Mouse (Mus musculus): ENCODE data around the gene Clint1. TPM values are rescaled to one million over a fixed set of nuclear protein-coding genes. Genes with fewer than 3 reads are reported as not detected.
A peak's percentile ranks its signal among the peaks of the same experiment; 100 is the strongest.

Clint1 gene
- polyA plus RNA-seq, 1 experiment = 106 TPM

GRCm38 (mm10) chr11:45840332-45840731, 11.5 kb upstream of the Clint1 start:
- Histone ChIP-seq H3K27ac (ENCODE audit: insufficient read depth, low read length) (no peak overlapping the region), H3K4me3 (ENCODE audit: insufficient read depth, low read length) (no peak overlapping the region), H3K4me1 (ENCODE audit: control insufficient read depth, insufficient read depth, low read length) (no peaks in the 10 kb centered on the region)
- TF ChIP-seq POLR2A (IDR thresholded peaks at IDR 0.05; ENCODE audit: low read depth, low read length) = no peak
- TF ChIP-seq CTCF (IDR thresholded peaks at IDR 0.05; ENCODE audit: borderline replicate concordance, insufficient read depth, low read length) = no peak

GRCm38 (mm10) chr11:45846008-45846407, 5.8 kb upstream of the Clint1 start:
- H3K4me1 ChIP-seq (ENCODE audit: control insufficient read depth, insufficient read depth, low read length) = no peaks in the 10 kb centered on the region
- no peak overlapping the region for H3K4me3 ChIP-seq (ENCODE audit: insufficient read depth, low read length)
- no peak for TF ChIP-seq CTCF (IDR thresholded peaks at IDR 0.05; ENCODE audit: borderline replicate concordance, insufficient read depth, low read length)
- TF ChIP-seq POLR2A (IDR thresholded peaks at IDR 0.05; ENCODE audit: low read depth, low read length) = no peak
- no peak overlapping the region for H3K27ac ChIP-seq (ENCODE audit: insufficient read depth, low read length)

- no peak overlapping the region for H3K4me3 ChIP-seq (ENCODE audit: insufficient read depth, low read length)
- no peak for TF ChIP-seq CTCF (IDR thresholded peaks at IDR 0.05; ENCODE audit: borderline replicate concordance, insufficient read depth, low read length)
- TF ChIP-seq POLR2A (IDR thresholded peaks at IDR 0.05; ENCODE audit: low read depth, low read length) = no peak
- no peak overlapping the region for H3K27ac ChIP-seq (ENCODE audit: insufficient read depth, low read length)
- H3K4me1 ChIP-seq (ENCODE audit: control insufficient read depth, insufficient read depth, low read length) = no peaks in the 10 kb centered on the region
Measured at GRCm38 (mm10) chr11:45847548-45847947, 4.3 kb upstream of the Clint1 start.

- H3K4me1 ChIP-seq (ENCODE audit: control insufficient read depth, insufficient read depth, low read length) = peaks cover 3% of the 10 kb centered on the region; the same call in 1 of the 2 replicates
- TF ChIP-seq POLR2A (IDR thresholded peaks at IDR 0.05; ENCODE audit: low read depth, low read length) (no peak), CTCF (IDR thresholded peaks at IDR 0.05; ENCODE audit: borderline replicate concordance, insufficient read depth, low read length) (no peak)
- H3K27ac ChIP-seq (ENCODE audit: insufficient read depth, low read length) = no peak overlapping the region
- no peak overlapping the region for H3K4me3 ChIP-seq (ENCODE audit: insufficient read depth, low read length)
Measured at GRCm38 (mm10) chr11:45848253-45848652, 3.6 kb upstream of the Clint1 start.

- no peak overlapping the region for H3K4me3 ChIP-seq (ENCODE audit: insufficient read depth, low read length)
- TF ChIP-seq POLR2A (IDR thresholded peaks at IDR 0.05; ENCODE audit: low read depth, low read length) (no peak), CTCF (IDR thresholded peaks at IDR 0.05; ENCODE audit: borderline replicate concordance, insufficient read depth, low read length) (no peak)
- no peak overlapping the region for H3K27ac ChIP-seq (ENCODE audit: insufficient read depth, low read length)
- peaks cover 5% of the 10 kb centered on the region; the same call in 1 of the 2 replicates for H3K4me1 ChIP-seq (ENCODE audit: control insufficient read depth, insufficient read depth, low read length)
Measured at GRCm38 (mm10) chr11:45849203-45849602, 2.6 kb upstream of the Clint1 start.

- Histone ChIP-seq H3K4me3 (ENCODE audit: insufficient read depth, low read length) (no peak overlapping the region), H3K4me1 (ENCODE audit: control insufficient read depth, insufficient read depth, low read length) (peaks cover 5% of the 10 kb centered on the region; the same call in 1 of the 2 replicates), H3K27ac (ENCODE audit: insufficient read depth, low read length) (no peak overlapping the region)
- TF ChIP-seq CTCF (IDR thresholded peaks at IDR 0.05; ENCODE audit: borderline replicate concordance, insufficient read depth, low read length) (no peak), POLR2A (IDR thresholded peaks at IDR 0.05; ENCODE audit: low read depth, low read length) (no peak)
Measured at GRCm38 (mm10) chr11:45849859-45850258, 2.0 kb upstream of the Clint1 start.

GRCm38 (mm10) chr11:45850317-45850716, 1.5 kb upstream of the Clint1 start:
- Histone ChIP-seq H3K27ac (ENCODE audit: insufficient read depth, low read length) (no peak overlapping the region), H3K4me3 (ENCODE audit: insufficient read depth, low read length) (no peak overlapping the region), H3K4me1 (ENCODE audit: control insufficient read depth, insufficient read depth, low read length) (peaks cover 5% of the 10 kb centered on the region; the same call in 1 of the 2 replicates)
- TF ChIP-seq CTCF (IDR thresholded peaks at IDR 0.05; ENCODE audit: borderline replicate concordance, insufficient read depth, low read length) = no peak
- TF ChIP-seq POLR2A (IDR thresholded peaks at IDR 0.05; ENCODE audit: low read depth, low read length) = no peak

- peak overlapping the region; percentile 87 for H3K4me3 ChIP-seq (ENCODE audit: insufficient read depth, low read length)
- no peak for TF ChIP-seq POLR2A (IDR thresholded peaks at IDR 0.05; ENCODE audit: low read depth, low read length)
- no peak for TF ChIP-seq CTCF (IDR thresholded peaks at IDR 0.05; ENCODE audit: borderline replicate concordance, insufficient read depth, low read length)
- peaks cover 12% of the 10 kb centered on the region; the same call in 1 of the 2 replicates for H3K4me1 ChIP-seq (ENCODE audit: control insufficient read depth, insufficient read depth, low read length)
- H3K27ac ChIP-seq (ENCODE audit: insufficient read depth, low read length) = peak overlapping the region; percentile 63
Measured at GRCm38 (mm10) chr11:45852124-45852994, 508 bp downstream of the Clint1 start.

GRCm38 (mm10) chr11:45852995-45853317, 1.1 kb downstream of the Clint1 start:
- H3K4me1 ChIP-seq (ENCODE audit: control insufficient read depth, insufficient read depth, low read length) = peaks cover 12% of the 10 kb centered on the region; the same call in 1 of the 2 replicates
- peak overlapping the region; percentile 50 for H3K4me3 ChIP-seq (ENCODE audit: insufficient read depth, low read length)
- peak overlapping the region; percentile 51; the same call in 1 of the 2 replicates for H3K27ac ChIP-seq (ENCODE audit: insufficient read depth, low read length)
- TF ChIP-seq POLR2A (IDR thresholded peaks at IDR 0.05; ENCODE audit: low read depth, low read length) = no peak
- TF ChIP-seq CTCF (IDR thresholded peaks at IDR 0.05; ENCODE audit: borderline replicate concordance, insufficient read depth, low read length) = no peak

GRCm38 (mm10) chr11:45853916-45854315, 2.1 kb downstream of the Clint1 start:
- TF ChIP-seq CTCF (IDR thresholded peaks at IDR 0.05; ENCODE audit: borderline replicate concordance, insufficient read depth, low read length) = no peak
- no peak for TF ChIP-seq POLR2A (IDR thresholded peaks at IDR 0.05; ENCODE audit: low read depth, low read length)
- Histone ChIP-seq H3K27ac (ENCODE audit: insufficient read depth, low read length) (no peak overlapping the region), H3K4me1 (ENCODE audit: control insufficient read depth, insufficient read depth, low read length) (peaks cover 12% of the 10 kb centered on the region; the same call in 1 of the 2 replicates), H3K4me3 (ENCODE audit: insufficient read depth, low read length) (no peak overlapping the region)
